Mouse (Mus musculus): ENCODE results near the gene Abcc12. TPM values are rescaled to one million over a fixed set of nuclear protein-coding genes. Genes with fewer than 3 reads are reported as not detected.
A peak's percentile ranks its signal among the peaks of the same experiment; 100 is the strongest.

The Abcc12 gene
- total RNA-seq, 1 experiment, result 0.36 TPM

DNA sequence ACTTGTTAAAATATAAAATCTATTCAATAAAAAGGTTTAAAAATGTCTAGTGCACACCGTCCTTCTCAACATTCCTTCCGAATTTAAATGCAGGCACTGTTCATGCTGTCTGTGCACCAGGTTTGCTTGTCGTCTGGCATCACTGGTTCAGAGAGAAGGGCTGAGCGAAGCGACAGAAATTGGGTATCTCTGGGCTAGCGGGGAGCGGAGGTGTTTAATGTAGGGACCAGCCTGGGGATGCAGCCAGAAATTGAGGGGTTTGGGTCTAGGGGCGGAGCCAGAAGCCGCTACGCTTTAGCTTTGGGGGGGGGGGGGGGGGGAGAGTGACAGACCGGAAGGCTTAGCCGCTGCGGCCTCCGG lies 43.0 kb upstream of the Abcc12 start:
- H3K36me3 ChIP-seq (ENCODE audit: control insufficient read depth, insufficient read depth, low read length, poor library complexity, severe bottlenecking), result no peaks in the 10 kb centered on the region
- no peaks in the 10 kb centered on the region for H3K9me3 ChIP-seq (ENCODE audit: control insufficient read depth, insufficient read depth, low read depth, low read length)
- H3K4me1 ChIP-seq (ENCODE audit: control insufficient read depth in 2 of 2, insufficient read depth in 2 of 2, low read length in 2 of 2, poor library complexity in 1 of 2), result peaks cover 0 to 4% of the 10 kb centered on the region in 2 experiments; a peak in 1 of 4 replicates
- H3K27ac ChIP-seq (ENCODE audit: insufficient read depth, low read depth, low read length, poor library complexity, severe bottlenecking), result no peak overlapping the region
- H3K4me3 ChIP-seq (ENCODE audit: insufficient read depth in 1 of 2, low read depth in 1 of 2, low read length in 2 of 2, poor library complexity in 1 of 2, severe bottlenecking in 1 of 2), result peak overlapping the region; percentile 68 to 80
- no peak for DNase-seq (ENCODE audit: low read depth, low spot score)
- TF ChIP-seq CHD2 (IDR thresholded peaks at IDR 0.05; ENCODE audit: low read depth, low read length), result no peak
- no peak for TF ChIP-seq ZC3H11A (IDR thresholded peaks at IDR 0.05; ENCODE audit: borderline replicate concordance, low read depth, low read length)
- TF ChIP-seq MAFK (IDR thresholded peaks at IDR 0.05; ENCODE audit: insufficient read depth, low read depth, low read length), result no peak
- no peak for TF ChIP-seq HCFC1 (IDR thresholded peaks at IDR 0.05; ENCODE audit: borderline replicate concordance, insufficient read depth, low read length)
- no peak for TF ChIP-seq ZNF384 (IDR thresholded peaks at IDR 0.05; ENCODE audit: low read depth, low read length)
- in situ Hi-C loops (cut with MboI; ENCODE audit: low sequenced_read_pairs in 2 of 2, unreplicated experiment in 2 of 2), result loop anchor here in 1 of 2 experiments (25.0 kb wide), 1 partner anchor 289 kb away; no protein-coding TSS in a partner anchor
- peak overlapping the region; percentile 84 for H3K9ac ChIP-seq (ENCODE audit: insufficient read depth, low read depth, low read length, poor library complexity, severe bottlenecking)

- no peak for DNase-seq (ENCODE audit: low read depth, low spot score)
- Histone ChIP-seq H3K9me3 (ENCODE audit: control insufficient read depth, insufficient read depth, low read depth, low read length) (no peaks in the 10 kb centered on the region), H3K36me3 (ENCODE audit: control insufficient read depth, insufficient read depth, low read length, poor library complexity, severe bottlenecking) (no peaks in the 10 kb centered on the region), H3K4me3 (ENCODE audit: insufficient read depth in 1 of 2, low read depth in 1 of 2, low read length in 2 of 2, poor library complexity in 1 of 2, severe bottlenecking in 1 of 2) (no peak overlapping the region), H3K4me1 (ENCODE audit: control insufficient read depth in 2 of 2, insufficient read depth in 2 of 2, low read length in 2 of 2, poor library complexity in 1 of 2) (no peaks in the 10 kb centered on the region), H3K9ac (ENCODE audit: insufficient read depth, low read depth, low read length, poor library complexity, severe bottlenecking) (no peak overlapping the region), H3K27ac (ENCODE audit: insufficient read depth, low read depth, low read length, poor library complexity, severe bottlenecking) (no peak overlapping the region)
- TF ChIP-seq CHD2 (IDR thresholded peaks at IDR 0.05; ENCODE audit: low read depth, low read length) (no peak), MAFK (IDR thresholded peaks at IDR 0.05; ENCODE audit: insufficient read depth, low read depth, low read length) (no peak), HCFC1 (IDR thresholded peaks at IDR 0.05; ENCODE audit: borderline replicate concordance, insufficient read depth, low read length) (no peak), ZNF384 (IDR thresholded peaks at IDR 0.05; ENCODE audit: low read depth, low read length) (no peak), ZC3H11A (IDR thresholded peaks at IDR 0.05; ENCODE audit: borderline replicate concordance, low read depth, low read length) (no peak)
- in situ Hi-C loops (cut with MboI; ENCODE audit: low sequenced_read_pairs in 2 of 2, unreplicated experiment in 2 of 2), result loop anchor here in 1 of 2 experiments (25.0 kb wide), 1 partner anchor 294 kb away; no protein-coding TSS in a partner anchor
Observed at GRCm38 (mm10) chr8:86617759-86618387, 37.4 kb upstream of the Abcc12 start.

DNA sequence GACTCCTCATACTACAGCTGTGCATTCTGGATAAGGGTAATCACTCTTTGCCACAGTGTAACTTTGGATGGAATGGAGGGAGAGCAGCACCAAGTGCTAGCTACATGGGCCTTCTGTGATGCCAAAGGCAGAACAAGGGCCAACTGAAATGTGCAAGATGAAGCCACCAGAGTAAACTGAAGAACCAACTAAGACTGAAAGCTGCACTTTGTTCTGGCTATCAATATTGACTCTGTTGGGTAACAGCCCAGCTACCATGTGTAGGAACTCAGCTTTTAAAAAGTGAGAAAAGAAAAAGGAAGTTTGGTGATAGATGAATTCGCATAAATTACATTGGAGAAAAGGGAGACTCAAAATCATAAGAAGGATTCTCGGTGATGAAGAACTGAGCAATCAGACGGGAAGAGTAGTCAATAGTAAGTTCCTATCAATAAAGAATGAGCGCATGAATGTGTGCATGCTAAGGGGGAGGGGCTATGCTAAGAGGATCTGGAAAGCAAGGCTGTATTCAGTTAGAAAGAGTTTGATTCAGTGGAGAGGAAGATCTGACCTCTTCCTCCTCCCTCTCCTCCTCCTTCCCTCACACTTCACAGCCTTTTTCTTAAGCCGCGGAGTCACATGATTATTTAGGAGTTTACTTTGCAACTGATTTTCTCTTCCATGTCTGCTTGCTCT lies 34.7 kb upstream of the Abcc12 start:
- Histone ChIP-seq H3K4me1 (ENCODE audit: control insufficient read depth in 2 of 2, insufficient read depth in 2 of 2, low read length in 2 of 2, poor library complexity in 1 of 2) (no peaks in the 10 kb centered on the region), H3K27ac (ENCODE audit: insufficient read depth, low read depth, low read length, poor library complexity, severe bottlenecking) (no peak overlapping the region), H3K36me3 (ENCODE audit: control insufficient read depth, insufficient read depth, low read length, poor library complexity, severe bottlenecking) (no peaks in the 10 kb centered on the region), H3K9me3 (ENCODE audit: control insufficient read depth, insufficient read depth, low read depth, low read length) (no peaks in the 10 kb centered on the region), H3K4me3 (ENCODE audit: insufficient read depth in 1 of 2, low read depth in 1 of 2, low read length in 2 of 2, poor library complexity in 1 of 2, severe bottlenecking in 1 of 2) (no peak overlapping the region), H3K9ac (ENCODE audit: insufficient read depth, low read depth, low read length, poor library complexity, severe bottlenecking) (no peak overlapping the region)
- in situ Hi-C loops (cut with MboI; ENCODE audit: low sequenced_read_pairs in 2 of 2, unreplicated experiment in 2 of 2), result loop anchor here in 1 of 2 experiments (25.0 kb wide), 1 partner anchor 297 kb away; no protein-coding TSS in a partner anchor
- TF ChIP-seq ZNF384 (IDR thresholded peaks at IDR 0.05; ENCODE audit: low read depth, low read length) (no peak), CHD2 (IDR thresholded peaks at IDR 0.05; ENCODE audit: low read depth, low read length) (no peak), HCFC1 (IDR thresholded peaks at IDR 0.05; ENCODE audit: borderline replicate concordance, insufficient read depth, low read length) (no peak), ZC3H11A (IDR thresholded peaks at IDR 0.05; ENCODE audit: borderline replicate concordance, low read depth, low read length) (no peak), MAFK (IDR thresholded peaks at IDR 0.05; ENCODE audit: insufficient read depth, low read depth, low read length) (no peak)
- no peak for DNase-seq (ENCODE audit: low read depth, low spot score)

GRCm38 (mm10) chr8:86613798-86614197 lies 33.3 kb upstream of the Abcc12 start:
- Histone ChIP-seq H3K36me3 (ENCODE audit: control insufficient read depth, insufficient read depth, low read length, poor library complexity, severe bottlenecking) (no peaks in the 10 kb centered on the region), H3K27ac (ENCODE audit: insufficient read depth, low read depth, low read length, poor library complexity, severe bottlenecking) (no peak overlapping the region), H3K9me3 (ENCODE audit: control insufficient read depth, insufficient read depth, low read depth, low read length) (no peaks in the 10 kb centered on the region), H3K4me3 (ENCODE audit: insufficient read depth in 1 of 2, low read depth in 1 of 2, low read length in 2 of 2, poor library complexity in 1 of 2, severe bottlenecking in 1 of 2) (no peak overlapping the region), H3K9ac (ENCODE audit: insufficient read depth, low read depth, low read length, poor library complexity, severe bottlenecking) (no peak overlapping the region), H3K4me1 (ENCODE audit: control insufficient read depth in 2 of 2, insufficient read depth in 2 of 2, low read length in 2 of 2, poor library complexity in 1 of 2) (no peaks in the 10 kb centered on the region)
- TF ChIP-seq CHD2 (IDR thresholded peaks at IDR 0.05; ENCODE audit: low read depth, low read length) (no peak), ZNF384 (IDR thresholded peaks at IDR 0.05; ENCODE audit: low read depth, low read length) (no peak)
- DNase-seq (ENCODE audit: low read depth, low spot score), result no peak
- in situ Hi-C loops (cut with MboI; ENCODE audit: low sequenced_read_pairs in 2 of 2, unreplicated experiment in 2 of 2), result loop anchor here in 1 of 2 experiments (25.0 kb wide), 1 partner anchor 299 kb away; no protein-coding TSS in a partner anchor

Measured in ES-E14 (cell line).